Mouse (Mus musculus): ENCODE measurements at regions not wholly inside any gene's neighbourhood (a gene's known extent, or its start where the extent isn't known, plus 50 kb on each side); places are given as distances from the start of the nearest gene placed in this dataset.
A peak's percentile ranks its signal among the peaks of the same experiment; 100 is the strongest.

DNA sequence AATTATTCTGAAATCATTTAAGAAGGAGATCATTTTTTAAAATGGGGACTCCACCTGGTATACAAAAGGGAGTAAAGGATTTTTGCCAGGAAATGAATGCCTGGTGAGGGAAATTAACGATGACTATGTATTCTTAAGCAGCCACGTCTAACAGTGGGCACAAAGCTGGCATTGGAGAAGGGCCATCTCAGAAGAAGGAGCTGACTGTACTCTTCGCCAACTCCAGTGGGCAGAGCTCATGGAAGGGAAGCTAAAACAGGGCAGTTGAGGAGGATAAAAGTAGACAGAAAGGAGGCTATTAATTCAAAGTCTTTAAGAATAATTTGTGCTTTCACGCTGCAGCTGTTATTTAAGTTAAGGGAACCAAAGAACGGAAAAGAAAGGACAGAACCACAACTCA, 294.2 kb downstream of the H2al1n start:
- H3K4me3 ChIP-seq (replicated peaks; ENCODE audit: insufficient read depth, low read depth, low read length): no peak overlapping the region
- no peaks in the 10 kb centered on the region for H3K4me1 ChIP-seq (ENCODE audit: control insufficient read depth, insufficient read depth, low read length)
- no peak for TF ChIP-seq POLR2A (IDR thresholded peaks at IDR 0.05; ENCODE audit: borderline replicate concordance, insufficient read depth, low read length)
- TF ChIP-seq CTCF (IDR thresholded peaks at IDR 0.05; ENCODE audit: borderline replicate concordance, insufficient read depth, low read depth, low read length): no peak
- no peaks in the 10 kb centered on the region for H3K27me3 ChIP-seq (ENCODE audit: control insufficient read depth, insufficient read depth, low read length)
- H3K27ac ChIP-seq (ENCODE audit: insufficient read depth, low read length): no peak overlapping the region
- 35% methylated on average over 5 of the region's 5 CpGs for WGBS
- DNase-seq: peak in 1 of 2 experiments; percentile 12
